8 mouse cellular contexts compared by ENCODE assay signal in the genomic region with DNA sequence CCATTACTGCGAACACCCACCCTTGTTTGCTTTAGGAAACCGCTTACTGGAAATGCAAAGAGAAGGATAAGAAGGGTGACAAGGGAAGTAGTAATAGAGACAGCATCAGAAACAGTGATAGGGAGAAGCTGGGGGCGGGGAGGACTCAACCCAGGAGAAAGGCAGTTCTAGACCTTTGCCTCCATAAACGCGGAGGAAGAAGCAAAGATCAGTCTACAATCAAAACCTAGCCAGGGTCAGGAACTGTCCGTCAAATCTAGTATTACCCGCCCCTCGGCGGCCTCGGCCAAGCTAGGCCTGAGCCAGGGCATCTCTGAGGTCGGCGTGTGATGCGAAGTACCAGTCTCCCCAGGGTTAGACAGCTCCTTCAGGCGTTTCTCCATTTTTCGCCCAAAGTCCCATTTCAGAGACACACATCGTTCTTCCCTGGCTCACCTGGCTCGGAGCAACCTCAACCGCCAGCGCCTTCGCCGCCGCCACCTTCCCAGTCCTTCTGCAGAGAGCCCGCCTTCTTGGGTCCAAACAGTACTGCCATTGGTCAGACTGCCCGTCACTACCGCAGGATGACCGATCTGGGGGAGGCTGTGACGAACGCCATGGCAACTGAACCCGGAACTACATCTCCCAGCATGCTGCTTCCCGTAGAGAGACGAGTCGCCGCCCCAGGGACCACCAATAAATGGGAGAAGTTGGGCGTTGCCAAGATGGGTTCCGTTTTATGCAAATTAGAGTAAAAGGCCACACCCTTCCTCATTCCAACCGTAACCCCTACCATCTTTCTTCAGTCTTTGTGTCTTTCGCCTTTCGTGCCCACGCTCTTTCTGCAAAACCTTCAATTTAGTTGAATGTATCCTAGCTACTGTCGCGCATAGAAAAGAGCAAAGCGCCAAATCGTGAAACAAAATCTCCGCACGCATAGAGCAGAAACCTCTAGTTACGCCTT. TPM values are rescaled to one million over a fixed set of nuclear protein-coding genes. Genes with fewer than 3 reads are reported as not detected.
A peak's percentile ranks its signal among the peaks of the same experiment; 100 is the strongest.
DNase-seq lines count a peak whose midpoint lies in the region; ATAC-seq and TF ChIP-seq lines count a peak whose summit lies in the region.

A gene (minus strand): TSS at position 853 of the 943 bp plus-strand sequence.

- peak; percentile 96 for DNase-seq in c-Kit-positive CD71-positive TER-119-positive erythroid progenitor cells, embryonic 14.5 days (ENCODE audit: low spot score)
- DNase-seq in heart, postnatal 0 days (ENCODE audit: low spot score): peak; percentile 100
- peak; percentile 97 to 98 for DNase-seq in kidney, postnatal 4 days

- TF ChIP-seq CTCF in E14TG2a.4 (conservative IDR thresholded peaks at IDR 0.05; ENCODE audit: low read length): no peak
- TF ChIP-seq CTCF in heart, postnatal 0 days (IDR thresholded peaks at IDR 0.05; ENCODE audit: low read depth): no peak
- 0 out of 2 replicates have a peak, but pooled peaks have one; percentile 4 for TF ChIP-seq CTCF in testis, adult 2 months (IDR thresholded peaks at IDR 0.05; ENCODE audit: control insufficient read depth, insufficient read depth, insufficient replicate concordance, low read depth, low read length)

- no peak; the same call in 1 of the 2 replicates for TF ChIP-seq EP300 in heart, postnatal 0 days (IDR thresholded peaks at IDR 0.05; ENCODE audit: low read depth)

- 2% methylated on average over 46 of the region's 46 CpGs for WGBS in forebrain, embryonic 12.5 days
- 1% methylated on average over 46 of the region's 46 CpGs for WGBS in heart, postnatal 0 days
- under 1% methylated on average over 46 of the region's 46 CpGs for WGBS in liver, embryonic 16.5 days (ENCODE audit: insufficient replicate concordance)
- WGBS in neural tube, embryonic 13.5 days: 1% methylated on average over 46 of the region's 46 CpGs

- H3K36me3 ChIP-seq in E14TG2a.4 (ENCODE audit: insufficient read depth, low read length): peaks cover 24% of the 10 kb centered on the region
- H3K36me3 ChIP-seq in forebrain, embryonic 12.5 days (replicated peaks): 0 out of 2 replicates have a peak, but pooled peaks cover 4% of the 10 kb centered on the region
- no peaks in the 10 kb centered on the region; the same call in 1 of the 2 replicates for H3K36me3 ChIP-seq in heart, postnatal 0 days (replicated peaks; ENCODE audit: control insufficient read depth, insufficient read depth, low read length)
- no peaks in the 10 kb centered on the region for H3K36me3 ChIP-seq in liver, embryonic 16.5 days (ENCODE audit: control insufficient read depth, insufficient read depth)
- H3K36me3 ChIP-seq in neural tube, embryonic 13.5 days: peaks cover 13% of the 10 kb centered on the region; the same call in 1 of the 2 replicates
- no peaks in the 10 kb centered on the region for H3K36me3 ChIP-seq in testis, adult 2 months (ENCODE audit: control insufficient read depth, insufficient read depth, low read length)

- peak within 1 kb of the TSS; percentile 95 for H3K27ac ChIP-seq in forebrain, embryonic 12.5 days
- peak within 1 kb of the TSS; percentile 93 for H3K27ac ChIP-seq in heart, postnatal 0 days (ENCODE audit: low read depth)
- H3K27ac ChIP-seq in liver, embryonic 16.5 days (ENCODE audit: low read length): peak within 1 kb of the TSS; percentile 86
- H3K27ac ChIP-seq in neural tube, embryonic 13.5 days (replicated peaks): peak within 1 kb of the TSS; percentile 96
- peak within 1 kb of the TSS; percentile 98 for H3K27ac ChIP-seq in testis, adult 2 months (ENCODE audit: control insufficient read depth, insufficient read depth, low read depth, low read length)

- peak; percentile 71 for TF ChIP-seq POLR2A in testis, adult 2 months (IDR thresholded peaks at IDR 0.05; ENCODE audit: control insufficient read depth, low read depth, low read length)

- H3K4me1 ChIP-seq in E14TG2a.4 (replicated peaks; ENCODE audit: low read depth, low read length): peaks cover 55% of the 10 kb centered on the region
- peaks cover 31% of the 10 kb centered on the region for H3K4me1 ChIP-seq in forebrain, embryonic 12.5 days
- H3K4me1 ChIP-seq in heart, postnatal 0 days (ENCODE audit: control insufficient read depth, insufficient read depth): peaks cover 24% of the 10 kb centered on the region
- H3K4me1 ChIP-seq in liver, embryonic 16.5 days (ENCODE audit: control insufficient read depth, low read depth, low read length): peaks cover 29% of the 10 kb centered on the region
- peaks cover 45% of the 10 kb centered on the region for H3K4me1 ChIP-seq in neural tube, embryonic 13.5 days (replicated peaks)
- 0 out of 2 replicates have a peak, but pooled peaks cover 2% of the 10 kb centered on the region for H3K4me1 ChIP-seq in testis, adult 2 months (ENCODE audit: control insufficient read depth, insufficient read depth, low read length)

- H3K9ac ChIP-seq in forebrain, embryonic 12.5 days: peak within 1 kb of the TSS; percentile 98
- peak within 1 kb of the TSS; percentile 86 for H3K9ac ChIP-seq in heart, postnatal 0 days (replicated peaks; ENCODE audit: low read depth, low read length)
- peak within 1 kb of the TSS; percentile 81 for H3K9ac ChIP-seq in liver, embryonic 16.5 days (ENCODE audit: low read depth, low read length)
- peak within 1 kb of the TSS; percentile 99 for H3K9ac ChIP-seq in neural tube, embryonic 13.5 days

- H3K9me3 ChIP-seq in E14TG2a.4 (ENCODE audit: low read length): no peaks in the 10 kb centered on the region
- H3K9me3 ChIP-seq in forebrain, embryonic 12.5 days: no peaks in the 10 kb centered on the region
- no peaks in the 10 kb centered on the region for H3K9me3 ChIP-seq in heart, postnatal 0 days (replicated peaks; ENCODE audit: control insufficient read depth, low read length)
- H3K9me3 ChIP-seq in liver, embryonic 16.5 days (replicated peaks; ENCODE audit: control insufficient read depth, low read length): no peaks in the 10 kb centered on the region
- H3K9me3 ChIP-seq in neural tube, embryonic 13.5 days: no peaks in the 10 kb centered on the region

- peak within 1 kb of the TSS; percentile 89 for H3K4me3 ChIP-seq in E14TG2a.4 (replicated peaks; ENCODE audit: low read length)
- H3K4me3 ChIP-seq in forebrain, embryonic 12.5 days (replicated peaks): peak within 1 kb of the TSS; percentile 96
- peak within 1 kb of the TSS; percentile 86 for H3K4me3 ChIP-seq in heart, postnatal 0 days (ENCODE audit: low read depth, low read length)
- peak within 1 kb of the TSS; percentile 81 for H3K4me3 ChIP-seq in liver, embryonic 16.5 days (ENCODE audit: low read depth, low read length)
- H3K4me3 ChIP-seq in neural tube, embryonic 13.5 days: peak within 1 kb of the TSS; percentile 96
- peak within 1 kb of the TSS; percentile 91 for H3K4me3 ChIP-seq in testis, adult 2 months (ENCODE audit: control insufficient read depth, low read depth, low read length)

- H3K27me3 ChIP-seq in E14TG2a.4 (ENCODE audit: insufficient read depth, low read length): peaks cover 13% of the 10 kb centered on the region
- H3K27me3 ChIP-seq in forebrain, embryonic 12.5 days: no peaks in the 10 kb centered on the region
- no peaks in the 10 kb centered on the region for H3K27me3 ChIP-seq in heart, postnatal 0 days (ENCODE audit: control insufficient read depth, insufficient read depth, low read length)
- H3K27me3 ChIP-seq in liver, embryonic 16.5 days (ENCODE audit: control insufficient read depth, insufficient read depth, low read depth, low read length): peaks cover 38% of the 10 kb centered on the region
- no peaks in the 10 kb centered on the region for H3K27me3 ChIP-seq in neural tube, embryonic 13.5 days
- no peaks in the 10 kb centered on the region for H3K27me3 ChIP-seq in testis, adult 2 months (ENCODE audit: control insufficient read depth, insufficient read depth, low read length)

- H3K4me2 ChIP-seq in forebrain, embryonic 12.5 days: peak within 1 kb of the TSS; percentile 68
- H3K4me2 ChIP-seq in heart, postnatal 0 days (ENCODE audit: low read depth, low read length): peak within 1 kb of the TSS; percentile 66
- peak within 1 kb of the TSS; percentile 99 for H3K4me2 ChIP-seq in liver, embryonic 16.5 days (ENCODE audit: low read depth, low read length)
- H3K4me2 ChIP-seq in neural tube, embryonic 13.5 days: peak within 1 kb of the TSS; percentile 72

- ATAC-seq in forebrain, embryonic 12.5 days (ENCODE audit: low FRiP score): peak; percentile 95
- peak; percentile 93 for ATAC-seq in heart, postnatal 0 days (ENCODE audit: insufficient read depth, low read depth)
- ATAC-seq in liver, embryonic 16.5 days (ENCODE audit: low read depth): peak; percentile 93
- ATAC-seq in neural tube, embryonic 13.5 days (ENCODE audit: low read depth): peak; percentile 95

RNA-seq across cellular contexts. Expression of the gene that starts here (rescaled TPM):
- polyA plus RNA-seq in forebrain, embryonic 12.5 days (2016; fragmentation: Nextera tagmentation; extraction: Ambion mirVana): 76.7 and 79.5 TPM in 2 replicates
- 6.6 and 17.5 TPM in 2 replicates for total RNA-seq in heart, postnatal 0 days (2014; rRNA removed; ENCODE audit: low replicate concordance)
- polyA plus RNA-seq in heart, postnatal 0 days (2015; fragmentation: Nextera tagmentation; extraction: Ambion mirVana): 51.8 and 58.4 TPM in 2 replicates
- polyA plus RNA-seq in liver, embryonic 16.5 days (2015; fragmentation: Nextera tagmentation; extraction: Ambion mirVana): 31.5 and 34.6 TPM in 2 replicates
- polyA plus RNA-seq in neural tube, embryonic 13.5 days (2015; fragmentation: Nextera tagmentation; extraction: Ambion mirVana): 91.5 and 93.0 TPM in 2 replicates
- polyA plus RNA-seq in testis, adult 2 months (2012; rRNA removed): 21.9 and 27.0 TPM in 2 replicates

Comparison
In these comparisons a context has a peak if more than half of its experiments do, and no peak if none do; other contexts are left out.
1. Peak in every context shown above with its lines: DNase-seq, ATAC-seq, H3K4me3 ChIP-seq and H3K27ac ChIP-seq.